Mouse (Mus musculus) myocyte (in vitro differentiated cells): ENCODE results near the gene Flvcr1.

ENCODE experiments used
- CEBPB ChIP-seq: IDR thresholded peaks from 2 replicates; pipeline ENCODE4 v1.6.1; 2011; ENCODE audit warnings: mild to moderate bottlenecking, moderate library complexity; ENCODE audit not compliant: poor library complexity, insufficient read depth, severe bottlenecking
- E2F4 ChIP-seq: IDR thresholded peaks from one replicate; pipeline ENCODE4 v1.6.1; 2011; ENCODE audit warnings: mild to moderate bottlenecking, control low read depth, moderate library complexity; ENCODE audit not compliant: insufficient read depth
- MAX ChIP-seq: IDR thresholded peaks from one replicate; pipeline ENCODE4 v1.6.1; 2011; ENCODE audit warnings: low read depth, mild to moderate bottlenecking, control low read depth
- MYOD1 ChIP-seq, 3 experiments: IDR thresholded peaks; one replicate each; pipeline ENCODE4 v1.6.1; 2011; ENCODE audit warnings: control low read depth in 2 of 3, low read depth in 2 of 3, mild to moderate bottlenecking in 2 of 3, moderate library complexity in 1 of 3; ENCODE audit not compliant: insufficient read length in 2 of 3, control insufficient read depth in 1 of 3
- MYOG ChIP-seq, 3 experiments: IDR thresholded peaks; one replicate each; pipeline ENCODE4 v1.6.1; 2011; ENCODE audit warnings: control low read depth in 2 of 3, low read depth in 2 of 3, mild to moderate bottlenecking in 2 of 3; ENCODE audit not compliant: insufficient read length in 2 of 3, control insufficient read depth in 1 of 3, insufficient read depth in 1 of 3
- POLR2A ChIP-seq: IDR thresholded peaks from one replicate; pipeline ENCODE4 v1.6.1; 2011; ENCODE audit warnings: low read depth, mild to moderate bottlenecking, control low read depth, moderate library complexity; ENCODE audit not compliant: insufficient read length
- POLR2AphosphoS2 ChIP-seq: IDR thresholded peaks from one replicate; pipeline ENCODE4 v1.6.1; 2011; ENCODE audit warnings: low read depth, control low read depth; ENCODE audit not compliant: insufficient read length
- REST ChIP-seq: IDR thresholded peaks from one replicate; pipeline ENCODE4 v1.6.1; 2011; ENCODE audit warnings: mild to moderate bottlenecking, control low read depth, moderate library complexity; ENCODE audit not compliant: insufficient read depth, insufficient read length
- SRF ChIP-seq: IDR thresholded peaks from one replicate; pipeline ENCODE4 v1.6.1; 2011; ENCODE audit warnings: low read depth; ENCODE audit not compliant: control insufficient read depth, insufficient read length
- TCF12 ChIP-seq: IDR thresholded peaks from one replicate; pipeline ENCODE4 v1.6.1; 2011; ENCODE audit warnings: mild to moderate bottlenecking, control low read depth; ENCODE audit not compliant: poor library complexity, insufficient read depth, severe bottlenecking
- USF1 ChIP-seq: IDR thresholded peaks from one replicate; pipeline ENCODE4 v1.6.1; 2011; ENCODE audit warnings: low read depth, mild to moderate bottlenecking, control low read depth, moderate library complexity

DNA sequence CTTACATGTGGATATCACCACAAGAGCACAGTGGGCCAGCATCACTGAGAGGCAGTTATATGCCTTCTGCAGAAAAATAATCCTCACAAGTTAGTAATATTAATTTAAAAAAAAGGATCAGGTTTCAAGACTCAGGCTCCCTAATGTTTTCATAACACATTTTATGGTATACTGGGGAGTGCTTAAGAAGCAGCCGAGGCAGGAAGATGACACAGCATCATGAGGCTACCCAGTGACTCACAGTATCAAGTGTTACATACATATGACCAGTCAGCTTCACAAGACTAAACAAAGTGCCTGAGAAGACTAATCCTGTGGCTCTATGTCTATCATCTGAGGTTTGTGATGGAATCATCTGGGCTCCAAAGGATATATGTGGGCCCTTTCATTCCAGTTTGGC lies 27.9 kb downstream of the Flvcr1 start:
- TF ChIP-seq E2F4: no peak
- TF ChIP-seq TCF12: no peak
- no peak for TF ChIP-seq POLR2A
- no peak for TF ChIP-seq USF1
- no peak for TF ChIP-seq POLR2AphosphoS2
- no peak for TF ChIP-seq MYOG (IDR thresholded peaks at IDR 0.05; ENCODE audit: control insufficient read depth in 1 of 3, insufficient read depth in 1 of 3, insufficient read length in 2 of 3, low read depth in 2 of 3)
- TF ChIP-seq REST: no peak
- no peak for TF ChIP-seq MAX
- no peak for TF ChIP-seq MYOD1 (IDR thresholded peaks at IDR 0.05; ENCODE audit: control insufficient read depth in 1 of 3, insufficient read length in 2 of 3, low read depth in 2 of 3)
- TF ChIP-seq CEBPB: no peak
- TF ChIP-seq SRF: no peak
